Comparison of ENCODE assay signal across 11 mouse cellular contexts in the genomic region with DNA sequence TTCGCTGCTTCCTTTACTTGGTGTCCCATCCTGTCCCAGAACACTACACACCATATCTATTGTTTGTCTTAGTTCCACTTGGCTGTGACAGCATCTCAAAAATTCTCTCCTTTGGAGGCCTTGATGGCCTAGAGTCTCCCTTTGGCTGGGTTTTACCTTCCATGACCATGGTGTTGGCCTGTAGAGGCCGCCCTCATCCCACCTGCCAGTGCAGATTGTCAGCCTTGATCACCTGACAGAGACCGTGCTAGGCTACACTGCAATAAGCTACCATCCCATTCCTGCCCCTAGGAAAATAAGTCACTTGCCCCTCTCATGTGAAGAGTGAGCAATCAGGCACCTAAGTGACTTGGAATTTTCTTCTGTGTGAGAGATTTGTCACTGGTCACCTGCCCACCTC. TPM values are rescaled to one million over a fixed set of nuclear protein-coding genes. Genes with fewer than 3 reads are reported as not detected.
A peak's percentile ranks its signal among the peaks of the same experiment; 100 is the strongest.
DNase-seq lines count a peak whose midpoint lies in the region; ATAC-seq lines count a peak whose summit lies in the region.
"Had no signal": no experiment of that assay in that cellular context is flagged by ENCODE, and none has a peak within 500 bp of the region (broad histone marks: within the 10 kb centered on the region; RNA-seq: fewer than 3 reads in every experiment).

No protein-coding gene starts in this region.

- H3K4me3 ChIP-seq in liver, embryonic 13.5 days (replicated peaks): no peak overlapping the region
- H3K4me3 ChIP-seq: embryonic facial prominence, embryonic 15.5 days; megakaryocyte, embryonic 14.5 days had no signal

- no peaks in the 10 kb centered on the region for H3K36me3 ChIP-seq in liver, embryonic 13.5 days
- H3K36me3 ChIP-seq: embryonic facial prominence, embryonic 15.5 days had no signal

- peak; percentile 53 to 58 for DNase-seq in cerebellum, postnatal 14 days
- DNase-seq in cerebellum, adult 9-10 months: no peak
- peak; percentile 13 to 57 for DNase-seq in kidney, postnatal 36 days
- no peak for DNase-seq in kidney, adult 11 months
- DNase-seq in R1 (ENCODE audit: low read depth, low spot score): peak; percentile 35
- no peak for DNase-seq in liver, embryonic 13.5 days
- no peak for DNase-seq in right cerebral cortex, postnatal 10 days (ENCODE audit: low spot score in 2 of 2)
- DNase-seq in gastrocnemius, postnatal 4 days (ENCODE audit: low spot score in 2 of 2): no peak

- H3K9ac ChIP-seq in liver, embryonic 13.5 days: no peak overlapping the region
- H3K9ac ChIP-seq: embryonic facial prominence, embryonic 15.5 days; hindbrain, embryonic 14.5 days had no signal

- peaks cover 13% of the 10 kb centered on the region; the same call in 1 of the 2 replicates for H3K27me3 ChIP-seq in liver, embryonic 13.5 days

- ATAC-seq in liver, embryonic 13.5 days (ENCODE audit: low read depth): peak; percentile 70; the same call in 1 of the 2 replicates

- H3K27ac ChIP-seq in liver, embryonic 13.5 days: no peak overlapping the region
- H3K27ac ChIP-seq: embryonic facial prominence, embryonic 15.5 days; hindbrain, embryonic 14.5 days had no signal

- no peaks in the 10 kb centered on the region for H3K9me3 ChIP-seq in liver, embryonic 13.5 days (replicated peaks)
- H3K9me3 ChIP-seq: embryonic facial prominence, embryonic 15.5 days; megakaryocyte, embryonic 14.5 days had no signal

- no peak overlapping the region for H3K4me2 ChIP-seq in liver, embryonic 13.5 days
- H3K4me2 ChIP-seq: embryonic facial prominence, embryonic 15.5 days; hindbrain, embryonic 14.5 days had no signal

- H3K4me1 ChIP-seq in liver, embryonic 13.5 days (replicated peaks): peaks cover 19% of the 10 kb centered on the region
- H3K4me1 ChIP-seq: embryonic facial prominence, embryonic 15.5 days had no signal

- WGBS in liver, embryonic 13.5 days (ENCODE audit: insufficient replicate concordance): 38% methylated on average over 3 of the region's 3 CpGs

RNA-seq across cellular contexts. Expression of a gene that starts 8.7 kb away (rescaled TPM):
- polyA plus RNA-seq in liver, embryonic 13.5 days (2015; fragmentation: Nextera tagmentation; extraction: Ambion mirVana): 488 and 502 TPM in 2 replicates
- 100 to 1,000 TPM; 186 to 187 TPM for total RNA-seq in gastrocnemius, postnatal 4 days (2021)

RNA-seq across cellular contexts. Expression of a gene that starts 47.2 kb away (rescaled TPM):
- 4.1 and 5.4 TPM in 2 replicates for polyA plus RNA-seq in liver, embryonic 13.5 days (2015; fragmentation: Nextera tagmentation; extraction: Ambion mirVana)
- total RNA-seq in gastrocnemius, postnatal 4 days (2021): 10 to 100 TPM; 34.2 to 45.1 TPM

Comparison
In these comparisons a context has a peak if more than half of its experiments do, and no peak if none do; other contexts are left out.
1. DNase-seq: peak in cerebellum, postnatal 14 days (2 of 2), kidney, postnatal 36 days (2 of 2) and R1 (single experiment); none in cerebellum, adult 9-10 months (single experiment), kidney, adult 11 months (single experiment), liver, embryonic 13.5 days (single experiment), right cerebral cortex, postnatal 10 days (0 of 2) and gastrocnemius, postnatal 4 days (0 of 2).